Mouse (Mus musculus) heart, postnatal 10 days (tissue): ENCODE data around the gene Nol8. TPM values are rescaled to one million over a fixed set of nuclear protein-coding genes. Genes with fewer than 3 reads are reported as not detected.

Experiments
- DNase-seq, 2 experiments: peaks; one replicate each; pipeline ENCODE4 v3.0.0; 2021
- intact Hi-C: fragments of 180-260 bp; cut with DNase I; formaldehyde crosslinking; loops from one replicate; pipeline ENCODE4 v1.15.1; 2025
- total RNA-seq, 2 experiments: library from RNA; stranded (reverse); gene quantifications; 2 replicates each; pipeline ENCODE4 v1.2.3; 2021

Gene Nol8
- total RNA-seq, 2 experiments from 2014 or later, result 13.2 to 17.7 TPM

- intact Hi-C loops, result no loop called here
- no peak for DNase-seq
These were observed 29.5 kb downstream of the Nol8 start for GRCm38 (mm10) chr13:49682233-49682846.

GRCm38 (mm10) chr13:49684266-49684665, 31.4 kb downstream of the Nol8 start:
- no peak for DNase-seq
- intact Hi-C loops, result no loop called here

DNA sequence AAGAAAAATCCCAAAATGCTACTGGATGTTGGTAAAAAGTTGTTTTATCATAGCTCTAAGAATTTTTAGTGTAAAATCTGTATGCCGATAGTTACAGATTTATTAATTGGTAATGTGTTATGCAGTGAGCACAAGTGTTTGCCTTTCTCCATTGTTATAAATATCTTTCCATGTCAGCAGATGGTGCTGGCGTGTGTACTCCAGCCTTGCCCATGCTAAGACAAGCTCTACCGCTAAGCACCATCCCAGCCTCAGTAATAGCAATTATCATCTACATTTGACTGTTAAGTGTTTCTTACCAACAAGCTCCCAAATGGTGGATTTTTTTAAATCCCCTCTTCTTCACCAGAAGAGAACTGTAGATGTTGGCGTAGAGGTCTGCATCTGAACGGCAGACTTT, 38.2 kb downstream of the Nol8 start:
- intact Hi-C loops, result no loop called here

DNA sequence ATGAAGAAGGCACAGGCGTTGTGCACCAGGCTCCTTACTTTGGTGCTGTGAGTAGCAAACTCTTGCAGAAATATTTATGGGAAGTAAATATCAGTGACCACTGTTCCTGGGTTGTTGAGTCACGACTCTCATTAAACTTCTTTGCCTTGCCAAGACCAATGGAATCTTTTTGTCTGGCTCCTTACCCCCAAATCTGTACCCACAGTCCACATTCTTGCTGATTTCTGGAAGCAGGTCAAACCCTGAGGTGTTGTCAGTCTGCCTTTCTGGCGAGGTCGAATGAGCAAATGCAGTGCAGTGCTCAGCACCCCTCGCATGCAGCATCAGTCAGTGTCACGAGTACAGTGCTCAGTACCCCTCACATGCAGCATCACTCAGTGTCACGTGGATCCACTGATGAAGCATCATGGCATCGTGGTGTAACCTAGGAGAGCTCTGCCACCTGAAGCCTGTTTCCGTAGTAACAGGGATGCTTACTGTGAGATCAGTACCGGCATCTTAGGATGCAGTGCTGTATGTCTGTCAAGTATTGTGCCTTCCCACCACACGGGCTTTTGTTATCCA, 50.4 kb downstream of the Nol8 start:
- intact Hi-C loops, result no loop called here

More for the DNA sequence above, 38.2 kb downstream of the Nol8 start:
- no peak for DNase-seq

DNA sequence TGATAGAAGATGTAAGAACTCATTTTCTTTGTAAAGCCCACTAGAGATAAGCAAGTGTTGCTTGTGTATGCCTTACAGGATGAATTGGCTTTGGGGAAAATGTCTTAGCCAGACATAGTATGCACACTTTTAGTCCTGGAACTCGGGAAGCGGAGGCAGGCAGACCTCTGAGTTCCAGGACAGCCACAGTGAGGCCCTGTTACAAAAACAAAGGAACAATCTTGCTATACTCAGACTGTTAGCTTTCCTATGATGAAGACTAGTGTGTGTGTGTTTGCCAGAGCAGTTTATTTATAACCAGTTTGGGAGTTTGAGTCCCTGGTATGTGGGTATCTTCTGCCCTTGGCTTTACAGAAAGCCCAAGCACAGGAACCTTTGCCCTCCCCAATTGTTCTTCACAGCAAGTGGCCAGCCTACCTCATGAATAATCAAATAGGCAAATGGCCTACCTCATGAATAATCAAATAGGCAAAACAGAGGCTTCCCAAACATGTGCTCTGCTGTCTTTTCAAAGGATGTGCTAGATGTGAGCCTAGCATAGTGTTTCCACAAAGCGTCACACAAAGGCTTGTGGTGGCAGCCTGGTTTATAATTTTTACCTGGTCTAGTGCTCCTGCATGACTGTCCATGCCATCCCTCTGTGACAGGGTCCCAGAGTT, 53.3 kb downstream of the Nol8 start:
- intact Hi-C loops, result no loop called here
- no peak for DNase-seq

More for the DNA sequence above, 50.4 kb downstream of the Nol8 start:
- no peak for DNase-seq

GRCm38 (mm10) chr13:49708311-49708710, 55.4 kb downstream of the Nol8 start:
- intact Hi-C loops, result no loop called here
- DNase-seq, result no peak

DNA sequence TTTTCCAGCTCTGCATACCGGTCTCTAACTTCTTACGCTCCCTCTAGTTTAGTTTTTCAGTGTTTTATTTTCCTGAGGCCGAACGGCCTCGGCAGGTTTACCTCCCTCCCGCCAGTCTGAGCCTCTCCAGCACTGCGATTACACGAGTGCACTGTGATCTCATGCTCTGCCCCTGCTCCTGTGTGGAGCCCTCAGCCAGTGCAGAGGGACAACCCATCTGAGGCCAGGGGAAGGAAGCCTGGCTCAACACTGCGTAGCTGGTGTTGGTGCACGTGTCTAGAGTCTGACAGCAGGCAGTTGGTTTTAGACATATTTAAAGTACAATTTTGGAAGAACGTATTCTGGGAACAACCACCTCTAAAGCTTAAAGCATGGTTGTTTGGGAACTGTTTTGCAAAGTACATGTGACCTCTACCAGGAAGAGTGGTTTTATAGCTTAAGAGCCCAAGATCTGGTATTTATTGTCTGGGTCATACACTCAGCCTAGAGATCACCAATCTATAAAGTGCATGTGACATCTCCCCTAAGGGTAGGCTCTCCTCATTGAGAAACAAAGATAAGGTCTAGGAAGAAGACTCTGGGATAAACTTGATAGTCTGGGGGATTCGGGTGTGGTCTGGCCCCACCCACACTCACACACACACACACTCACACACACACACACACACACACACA, 59.3 kb downstream of the Nol8 start:
- DNase-seq, result no peak
- intact Hi-C loops, result no loop called here

GRCm38 (mm10) chr13:49719310-49719709, 66.4 kb downstream of the Nol8 start:
- intact Hi-C loops, result no loop called here
- DNase-seq, result no peak

Other genes with a start within 250 kb of the Nol8 start
- gene Ippk, start 231.8 kb upstream of the Nol8 start, total RNA-seq, result 1 to 10 TPM; 8.3 to 9.1 TPM
- gene Tes3-ps, start 159.8 kb upstream of the Nol8 start, total RNA-seq, result 1 to 10 TPM; 1.6 TPM
- gene Ecm2, start 148.3 kb upstream of the Nol8 start, total RNA-seq, result 10 to 100 TPM; 20.1 to 20.6 TPM
- 100 to 1,000 TPM in 1 of 2 experiments, 10 to 100 TPM in 1; 89.0 to 113 TPM for gene Aspn, start 108.6 kb upstream of the Nol8 start, total RNA-seq
- 1 to 10 TPM; 1.1 to 1.4 TPM for gene Omd, start 70.6 kb upstream of the Nol8 start, total RNA-seq
- gene Ogn, start 45.0 kb upstream of the Nol8 start, total RNA-seq, result 10 to 100 TPM; 75.4 to 78.8 TPM
- gene Cenpp, start 293 bp upstream of the Nol8 start, total RNA-seq, result 1 to 10 TPM; 5.9 to 6.9 TPM
- 10 to 100 TPM; 60.2 to 66.8 TPM for gene Iars, start 29.0 kb downstream of the Nol8 start, total RNA-seq
- under 1 TPM; 0.43 to 0.89 TPM for gene Gm30302, start 145.9 kb downstream of the Nol8 start, total RNA-seq